Mouse (Mus musculus) embryonic facial prominence, embryonic 15.5 days (tissue): ENCODE data around the gene Acta2. TPM values are rescaled to one million over a fixed set of nuclear protein-coding genes. Genes with fewer than 3 reads are reported as not detected.

Experiments used
- ATAC-seq: fragments of 200-750 bp; cut with Nextera tagmentation; 2 replicates; pipeline ENCODE4 v1.8.0; 2017; ENCODE audit warnings: low read depth, moderate TSS enrichment; ENCODE audit not compliant: insufficient number of reproducible peaks, low FRiP score, low TSS enrichment
- H3K27ac ChIP-seq: fragments of 300-500 bp; sonication (generic); replicated peaks from 2 replicates; pipeline ENCODE4 v1.5.1; 2015; ENCODE audit warnings: mild to moderate bottlenecking, inconsistent platforms
- H3K27me3 ChIP-seq: fragments of 300-500 bp; sonication (generic); 2 replicates; pipeline ENCODE4 v1.6.1; 2015; ENCODE audit warnings: inconsistent platforms
- H3K36me3 ChIP-seq: fragments of 300-500 bp; sonication (generic); 2 replicates; pipeline ENCODE4 v1.6.1; 2015; ENCODE audit warnings: mild to moderate bottlenecking, inconsistent platforms
- H3K4me1 ChIP-seq: fragments of 300-500 bp; sonication (generic); 2 replicates; pipeline ENCODE4 v1.6.1; 2015; ENCODE audit warnings: inconsistent platforms
- H3K4me2 ChIP-seq: fragments of 300-500 bp; sonication (generic); replicated peaks from 2 replicates; pipeline ENCODE4 v1.6.1; 2015; ENCODE audit warnings: mild to moderate bottlenecking, inconsistent platforms
- H3K4me3 ChIP-seq: fragments of 300-500 bp; sonication (generic); replicated peaks from 2 replicates; pipeline ENCODE4 v1.5.1; 2015; ENCODE audit warnings: mild to moderate bottlenecking, inconsistent platforms
- H3K9ac ChIP-seq: fragments of 300-500 bp; sonication (generic); 2 replicates; pipeline ENCODE4 v1.6.1; 2015; ENCODE audit warnings: inconsistent platforms
- H3K9me3 ChIP-seq: fragments of 300-500 bp; sonication (generic); replicated peaks from 2 replicates; pipeline ENCODE4 v1.6.1; 2016; ENCODE audit warnings: inconsistent platforms
- WGBS: fragments of 180-500 bp; shearing (Covaris S2); methylation state at CpG from one replicate; pipeline ENCODE4 v1.1.7; 2015; 5-methylcytosine and 5-hydroxymethylcytosine counted together
- polyA plus RNA-seq: library from polyadenylated mRNA; unstranded; fragments of >200 nt; fragmentation: Nextera tagmentation; extraction: Ambion mirVana; gene quantifications from 2 replicates; pipeline ENCODE4 v1.2.1, GENCODE M21; 2015

The Acta2 gene
- polyA plus RNA-seq, 1 experiment from 2014 or later: 323 TPM

DNA sequence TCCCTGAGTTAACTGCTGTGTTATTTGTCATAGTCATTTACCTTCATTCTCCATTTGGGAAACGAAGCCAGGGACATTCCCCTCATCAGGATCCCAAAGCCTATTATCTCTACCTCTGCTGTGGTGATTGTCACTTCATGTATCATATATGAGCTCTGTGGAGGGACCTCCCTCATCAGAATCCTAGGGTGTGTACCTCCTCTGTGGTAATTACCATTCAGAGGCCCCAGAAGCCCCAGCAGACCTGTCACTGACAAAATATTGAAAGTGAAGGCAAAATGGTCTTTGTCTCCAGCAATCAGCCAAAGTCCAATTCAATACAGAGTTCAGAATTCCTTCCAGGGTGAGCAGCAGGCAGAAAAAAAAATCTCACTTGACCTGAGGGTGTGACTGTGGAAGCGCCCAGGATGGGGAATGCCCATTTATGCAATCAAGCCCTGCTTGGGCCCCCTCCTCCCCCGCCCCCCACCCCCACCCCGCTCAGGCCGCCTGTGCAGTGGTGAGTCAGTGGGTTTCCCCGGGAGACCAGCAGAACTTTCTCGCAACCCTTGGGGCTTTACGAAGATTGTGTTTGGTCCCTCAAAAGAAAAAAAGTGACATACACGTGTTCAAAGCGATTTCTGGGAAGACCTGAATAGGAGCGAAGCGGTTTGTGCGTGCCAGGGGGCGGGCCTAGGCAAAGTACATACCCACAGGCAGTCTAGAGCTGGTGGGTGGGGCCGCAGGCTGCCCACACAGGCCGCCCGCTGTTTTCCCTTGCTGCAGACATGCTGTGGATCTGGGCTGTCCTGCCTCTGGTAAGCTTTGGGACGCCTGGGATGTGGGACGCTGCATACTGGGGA, 34.8 kb upstream of the Acta2 start, which contains the start of gene Fas:
Gene Fas, plus strand, starts transcription at position 719 of the 842 bp plus-strand sequence.
- WGBS: 3% methylated on average over 19 of the region's 19 CpGs
- Histone ChIP-seq H3K36me3 (no peaks in the 10 kb centered on the region), H3K4me3 (peak within 1 kb of the TSS; percentile 52)

DNA sequence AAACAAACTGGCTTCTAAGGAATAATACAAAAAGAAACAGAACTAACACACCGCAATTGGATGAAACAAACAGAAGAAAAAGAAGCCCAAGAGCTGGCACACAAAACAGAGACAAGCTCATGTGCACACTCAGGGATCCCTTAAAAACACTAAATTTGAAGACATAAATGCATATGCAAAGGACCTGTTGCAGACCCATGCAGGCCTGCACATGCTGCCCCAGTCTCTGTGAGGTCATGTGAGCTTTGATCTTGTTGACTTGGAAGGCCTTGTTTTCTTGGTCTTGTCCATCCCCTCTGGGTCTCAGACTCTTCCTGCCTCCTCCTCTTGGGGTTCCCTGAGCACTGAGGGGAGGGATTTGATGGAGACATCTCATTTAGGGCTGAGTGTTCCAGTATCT, 33.3 kb upstream of the Acta2 start:
- H3K9ac ChIP-seq: no peak overlapping the region
- no peak for ATAC-seq
- H3K4me1 ChIP-seq: peaks cover 16% of the 10 kb centered on the region; the same call in 1 of the 2 replicates
- no peak overlapping the region for H3K27ac ChIP-seq
- WGBS: 94% methylated on average over 1 of the region's 1 CpGs
- H3K27me3 ChIP-seq: no peaks in the 10 kb centered on the region
- no peaks in the 10 kb centered on the region for H3K36me3 ChIP-seq
- H3K4me3 ChIP-seq: no peak overlapping the region
- H3K4me2 ChIP-seq: no peak overlapping the region
- H3K9me3 ChIP-seq: no peaks in the 10 kb centered on the region

More for the DNA sequence above, 34.8 kb upstream of the Acta2 start, which contains the start of gene Fas:
- Histone ChIP-seq H3K4me2 (peak within 1 kb of the TSS; percentile 85), H3K27ac (no peak within 1 kb of the TSS), H3K9me3 (no peaks in the 10 kb centered on the region), H3K27me3 (no peaks in the 10 kb centered on the region), H3K9ac (peak within 1 kb of the TSS; percentile 35), H3K4me1 (peaks cover 13% of the 10 kb centered on the region; the same call in 1 of the 2 replicates)
- ATAC-seq: peak; percentile 91

DNA sequence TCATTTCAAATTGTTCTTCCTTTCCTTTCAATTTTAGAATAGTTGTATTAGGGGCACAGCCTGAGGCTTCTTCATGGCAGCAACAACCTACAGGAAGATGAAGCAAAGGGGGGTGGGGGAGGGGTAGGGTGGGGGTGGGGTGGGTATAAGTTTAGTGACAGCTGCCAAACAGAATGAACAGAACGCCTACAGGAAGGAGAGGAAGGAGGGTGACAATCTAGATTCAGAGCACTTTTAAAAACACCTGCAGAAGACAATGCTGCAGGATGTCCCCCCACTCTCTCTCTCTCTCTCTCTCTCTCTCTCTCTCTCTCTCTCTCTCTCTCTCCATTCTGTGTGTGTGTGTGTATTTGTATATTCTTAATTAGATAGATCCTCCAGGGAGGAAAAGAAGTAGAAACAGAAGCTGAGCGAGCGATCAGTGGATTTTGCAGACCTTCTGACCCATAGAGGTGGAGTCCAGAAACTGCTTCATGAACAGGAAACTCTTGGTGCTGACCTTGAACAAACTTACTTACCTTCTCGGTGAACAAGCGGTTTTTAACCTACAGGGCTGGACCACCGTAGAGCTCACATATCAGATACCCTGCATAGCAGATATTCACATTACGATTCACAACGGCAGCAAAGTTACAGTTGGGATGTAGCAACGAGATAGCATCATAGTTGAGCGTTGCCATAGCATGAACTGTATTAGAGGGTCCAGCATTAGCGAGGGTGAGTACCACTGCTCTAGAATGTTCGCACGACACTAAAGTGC, 32.4 kb upstream of the Acta2 start:
- ATAC-seq: no peak
- no peak overlapping the region for H3K4me3 ChIP-seq
- H3K36me3 ChIP-seq: no peaks in the 10 kb centered on the region
- H3K9ac ChIP-seq: no peak overlapping the region
- WGBS: 70% methylated on average over 13 of the region's 13 CpGs
- peaks cover 16% of the 10 kb centered on the region; the same call in 1 of the 2 replicates for H3K4me1 ChIP-seq
- no peak overlapping the region for H3K4me2 ChIP-seq
- no peaks in the 10 kb centered on the region for H3K9me3 ChIP-seq
- no peak overlapping the region for H3K27ac ChIP-seq
- H3K27me3 ChIP-seq: no peaks in the 10 kb centered on the region

DNA sequence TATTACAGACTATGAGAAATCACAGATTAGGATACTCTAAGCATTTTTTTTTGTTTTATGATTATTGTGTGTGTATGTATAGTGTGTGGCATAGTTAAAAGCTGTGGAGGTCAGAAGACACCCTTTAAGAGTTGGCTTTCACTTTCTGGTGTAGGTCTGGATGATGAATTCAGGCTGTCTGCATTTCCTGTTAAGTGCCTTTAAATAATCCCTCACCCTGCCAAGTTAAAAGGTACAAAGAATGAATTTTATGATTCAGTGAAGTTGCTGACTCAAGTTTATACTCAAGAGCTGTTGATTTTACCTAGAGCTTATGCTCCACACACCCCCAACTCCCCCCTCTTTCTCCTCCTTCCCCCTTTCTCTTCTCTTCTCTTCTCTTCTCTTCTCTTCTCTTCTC, 31.8 kb upstream of the Acta2 start:
- no peaks in the 10 kb centered on the region for H3K27me3 ChIP-seq
- H3K4me1 ChIP-seq: peaks cover 16% of the 10 kb centered on the region; the same call in 1 of the 2 replicates
- no peak for ATAC-seq
- H3K36me3 ChIP-seq: no peaks in the 10 kb centered on the region
- H3K4me3 ChIP-seq: no peak overlapping the region
- no peaks in the 10 kb centered on the region for H3K9me3 ChIP-seq
- H3K9ac ChIP-seq: no peak overlapping the region
- H3K4me2 ChIP-seq: no peak overlapping the region
- no peak overlapping the region for H3K27ac ChIP-seq

DNA sequence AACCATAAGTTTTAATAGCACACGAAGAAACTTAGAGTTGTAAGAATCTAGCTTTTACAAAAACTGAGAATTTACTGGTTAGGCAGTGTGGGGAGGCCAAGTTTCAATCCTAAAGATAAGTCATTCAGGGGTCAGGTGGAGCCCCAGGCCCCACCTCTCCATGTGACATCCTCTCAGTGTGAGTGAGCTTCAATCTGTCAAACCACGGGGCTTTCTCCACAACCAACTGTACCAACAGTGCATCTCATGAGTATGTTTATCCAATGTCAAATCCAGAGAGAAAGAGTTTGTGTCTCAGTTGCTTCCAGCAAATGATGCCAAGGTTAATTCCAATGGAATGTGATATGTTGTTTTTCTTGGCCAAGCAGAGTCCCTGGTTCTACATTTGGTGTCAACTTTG, 29.4 kb upstream of the Acta2 start:
- no peaks in the 10 kb centered on the region for H3K36me3 ChIP-seq
- no peak overlapping the region for H3K4me3 ChIP-seq
- WGBS: 42% methylated on average over 2 of the region's 2 CpGs
- no peaks in the 10 kb centered on the region for H3K9me3 ChIP-seq
- H3K4me2 ChIP-seq: no peak overlapping the region
- H3K4me1 ChIP-seq: peaks cover 4% of the 10 kb centered on the region; the same call in 1 of the 2 replicates
- no peak overlapping the region for H3K27ac ChIP-seq
- H3K9ac ChIP-seq: no peak overlapping the region
- no peaks in the 10 kb centered on the region for H3K27me3 ChIP-seq
- no peak for ATAC-seq

DNA sequence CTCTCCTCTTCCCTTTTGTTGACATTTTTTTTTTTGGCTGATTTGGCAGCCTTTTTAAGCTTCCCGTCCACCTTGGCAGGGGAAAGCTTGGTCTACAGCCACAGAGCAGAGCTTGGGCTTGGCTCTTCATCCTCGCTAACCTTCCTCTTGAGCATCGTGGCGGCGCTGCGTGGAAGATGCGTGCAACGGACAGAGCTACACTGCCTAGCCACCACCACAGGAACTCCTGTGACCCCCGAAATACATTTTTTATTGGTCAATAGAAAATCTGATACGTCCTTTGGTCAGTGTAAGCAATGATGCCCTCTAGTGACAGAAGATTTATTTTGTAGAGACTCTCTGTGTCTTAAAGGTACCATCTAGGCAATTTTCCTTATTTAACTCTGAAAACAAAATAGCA, 29.0 kb upstream of the Acta2 start:
- Histone ChIP-seq H3K9me3 (no peaks in the 10 kb centered on the region), H3K4me1 (0 out of 2 replicates have a peak, but pooled peaks cover 3% of the 10 kb centered on the region), H3K9ac (no peak overlapping the region), H3K4me3 (no peak overlapping the region), H3K4me2 (no peak overlapping the region), H3K27ac (no peak overlapping the region), H3K36me3 (no peaks in the 10 kb centered on the region), H3K27me3 (no peaks in the 10 kb centered on the region)
- ATAC-seq: no peak
- WGBS: 64% methylated on average over 10 of the region's 10 CpGs

DNA sequence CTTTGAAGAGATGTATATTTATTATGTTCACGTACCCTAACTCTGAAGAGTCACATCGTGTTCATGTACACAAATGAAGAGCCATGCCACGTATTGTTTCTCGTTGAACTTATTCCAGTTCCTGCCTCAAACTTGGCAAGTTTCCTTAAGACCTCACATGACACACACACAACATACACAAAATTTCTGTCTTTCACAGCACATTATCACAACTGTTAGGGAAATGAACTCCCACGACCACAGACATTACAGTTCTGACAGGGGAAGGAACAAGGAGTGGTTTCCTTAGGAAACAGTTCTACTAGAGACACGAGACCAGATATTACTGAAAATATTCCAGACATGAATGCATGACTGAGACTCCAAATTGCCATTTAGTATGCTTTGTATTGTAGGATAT, 28.2 kb upstream of the Acta2 start:
- WGBS: 55% methylated on average over 6 of the region's 6 CpGs
- no peak overlapping the region for H3K4me2 ChIP-seq
- no peak overlapping the region for H3K4me3 ChIP-seq
- no peaks in the 10 kb centered on the region for H3K9me3 ChIP-seq
- H3K27ac ChIP-seq: no peak overlapping the region
- no peak for ATAC-seq
- H3K4me1 ChIP-seq: 0 out of 2 replicates have a peak, but pooled peaks cover 3% of the 10 kb centered on the region
- H3K9ac ChIP-seq: no peak overlapping the region
- H3K36me3 ChIP-seq: no peaks in the 10 kb centered on the region
- no peaks in the 10 kb centered on the region for H3K27me3 ChIP-seq

DNA sequence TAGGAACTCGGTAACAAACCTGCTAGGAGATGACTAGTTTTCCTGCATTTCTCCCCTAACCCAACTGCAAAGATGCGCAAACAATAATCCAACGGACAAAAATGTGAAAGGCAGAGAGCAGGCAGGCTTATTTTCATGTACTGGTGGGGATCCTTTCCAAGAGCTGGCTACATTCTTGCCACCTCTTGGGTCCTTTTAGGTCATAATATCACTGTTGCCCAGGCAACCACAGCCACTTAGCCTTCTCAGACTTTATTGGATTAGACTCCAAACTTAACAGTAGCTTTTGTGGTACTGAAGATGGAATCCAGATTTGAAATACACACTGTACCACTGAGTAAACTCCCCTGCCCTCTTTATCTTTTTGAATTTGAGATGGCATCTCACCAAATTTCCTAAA, 22.7 kb upstream of the Acta2 start:
- no peak overlapping the region for H3K27ac ChIP-seq
- no peaks in the 10 kb centered on the region for H3K27me3 ChIP-seq
- H3K36me3 ChIP-seq: no peaks in the 10 kb centered on the region
- H3K9me3 ChIP-seq: no peaks in the 10 kb centered on the region
- H3K4me1 ChIP-seq: no peaks in the 10 kb centered on the region
- no peak overlapping the region for H3K4me2 ChIP-seq
- no peak overlapping the region for H3K9ac ChIP-seq
- WGBS: 76% methylated on average over 3 of the region's 3 CpGs
- no peak for ATAC-seq
- no peak overlapping the region for H3K4me3 ChIP-seq

DNA sequence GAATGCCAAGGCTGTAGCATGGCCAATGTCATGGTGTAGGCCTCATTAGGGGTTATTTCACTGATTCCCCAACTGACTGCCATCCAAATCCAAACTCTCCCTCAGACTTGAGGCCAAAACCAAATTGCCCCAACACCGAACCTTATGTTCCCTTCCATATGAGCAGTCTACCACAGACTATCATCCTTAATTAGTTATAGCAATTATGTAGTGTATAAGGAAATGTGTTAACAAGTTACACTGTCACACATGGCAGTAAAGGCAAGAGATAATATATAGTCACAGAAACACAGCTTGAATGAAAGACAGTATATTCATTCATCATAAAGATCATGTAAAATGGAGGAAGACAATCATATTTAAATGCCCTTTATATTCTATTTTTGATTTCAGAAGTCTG, 17.7 kb upstream of the Acta2 start:
- ATAC-seq: no peak
- Histone ChIP-seq H3K9ac (no peak overlapping the region), H3K36me3 (no peaks in the 10 kb centered on the region), H3K4me2 (no peak overlapping the region), H3K27me3 (no peaks in the 10 kb centered on the region), H3K4me3 (no peak overlapping the region), H3K27ac (no peak overlapping the region), H3K9me3 (no peaks in the 10 kb centered on the region), H3K4me1 (no peaks in the 10 kb centered on the region)
- 86% methylated on average over 1 of the region's 1 CpGs for WGBS

DNA sequence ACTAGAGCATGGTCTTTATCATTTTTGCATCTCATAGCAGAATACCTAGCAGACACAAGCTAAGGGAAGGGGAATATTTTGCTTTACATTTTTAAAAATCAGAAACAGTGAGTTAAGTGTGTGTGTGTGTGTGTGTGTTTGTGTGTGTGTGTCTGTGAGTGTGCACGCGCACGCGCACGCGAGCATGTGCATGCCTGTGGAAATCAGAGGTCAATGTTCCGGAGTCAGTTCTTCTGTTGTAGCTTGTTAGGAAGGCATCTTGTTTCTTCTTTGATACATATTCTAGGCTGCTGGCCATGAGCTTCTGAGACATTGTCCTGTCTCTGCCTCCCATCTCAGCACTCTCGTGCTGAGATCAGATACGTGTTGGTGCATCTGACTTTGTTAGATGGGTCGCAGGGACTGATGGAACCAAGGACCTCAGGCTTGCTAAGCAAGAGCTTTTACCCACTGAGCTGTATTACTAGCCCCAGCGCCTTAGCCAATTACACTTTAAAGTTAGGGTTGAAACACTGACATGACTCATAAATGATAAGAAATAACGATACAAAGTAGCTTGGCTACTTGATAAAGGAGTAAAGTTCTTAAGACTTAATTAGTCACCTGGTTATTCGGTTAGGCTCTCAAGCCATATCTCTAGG, 15.6 kb upstream of the Acta2 start:
- WGBS: 95% methylated on average over 13 of the region's 13 CpGs
- H3K9me3 ChIP-seq: no peaks in the 10 kb centered on the region
- no peaks in the 10 kb centered on the region for H3K4me1 ChIP-seq
- no peak for ATAC-seq
- no peaks in the 10 kb centered on the region for H3K36me3 ChIP-seq
- H3K4me2 ChIP-seq: no peak overlapping the region
- no peak overlapping the region for H3K9ac ChIP-seq
- no peak overlapping the region for H3K4me3 ChIP-seq
- no peaks in the 10 kb centered on the region for H3K27me3 ChIP-seq
- no peak overlapping the region for H3K27ac ChIP-seq

DNA sequence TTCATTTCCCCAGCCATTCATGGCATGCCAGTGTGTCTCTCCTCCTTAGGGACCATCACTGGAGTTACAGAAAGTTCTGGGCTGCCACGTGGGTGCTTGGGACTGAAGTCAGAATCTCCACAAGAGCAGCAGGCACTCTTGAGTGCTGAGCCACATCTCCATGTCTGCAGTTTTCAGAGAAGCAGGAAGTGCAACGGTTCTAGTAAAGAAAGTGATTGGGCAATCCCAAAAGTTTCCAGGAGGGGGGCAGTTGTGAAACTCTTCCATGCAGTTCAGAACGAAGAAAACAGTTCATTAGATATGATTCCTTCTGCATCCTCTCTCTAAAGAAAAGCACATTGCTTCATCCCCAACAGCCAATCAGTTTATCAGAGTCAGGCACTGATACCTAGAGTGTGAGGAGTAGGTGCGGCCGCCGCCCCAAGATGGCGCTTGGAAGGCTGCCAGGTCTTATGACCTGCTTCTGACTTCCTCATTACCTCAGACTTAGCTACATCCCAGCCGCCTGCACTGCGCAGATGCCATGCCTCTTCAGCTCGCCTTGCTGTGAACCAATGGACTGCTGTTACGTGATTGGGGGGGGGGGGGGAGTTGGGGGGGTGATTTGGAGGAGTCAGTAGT, 14.8 kb upstream of the Acta2 start:
- H3K9me3 ChIP-seq: no peaks in the 10 kb centered on the region
- no peaks in the 10 kb centered on the region for H3K36me3 ChIP-seq
- no peak overlapping the region for H3K27ac ChIP-seq
- no peak overlapping the region for H3K9ac ChIP-seq
- H3K4me1 ChIP-seq: no peaks in the 10 kb centered on the region
- WGBS: 89% methylated on average over 11 of the region's 11 CpGs
- H3K4me3 ChIP-seq: no peak overlapping the region
- ATAC-seq: no peak
- no peak overlapping the region for H3K4me2 ChIP-seq
- no peaks in the 10 kb centered on the region for H3K27me3 ChIP-seq
